ENCODE assay signal across 7 mouse cellular contexts in the genomic region with DNA sequence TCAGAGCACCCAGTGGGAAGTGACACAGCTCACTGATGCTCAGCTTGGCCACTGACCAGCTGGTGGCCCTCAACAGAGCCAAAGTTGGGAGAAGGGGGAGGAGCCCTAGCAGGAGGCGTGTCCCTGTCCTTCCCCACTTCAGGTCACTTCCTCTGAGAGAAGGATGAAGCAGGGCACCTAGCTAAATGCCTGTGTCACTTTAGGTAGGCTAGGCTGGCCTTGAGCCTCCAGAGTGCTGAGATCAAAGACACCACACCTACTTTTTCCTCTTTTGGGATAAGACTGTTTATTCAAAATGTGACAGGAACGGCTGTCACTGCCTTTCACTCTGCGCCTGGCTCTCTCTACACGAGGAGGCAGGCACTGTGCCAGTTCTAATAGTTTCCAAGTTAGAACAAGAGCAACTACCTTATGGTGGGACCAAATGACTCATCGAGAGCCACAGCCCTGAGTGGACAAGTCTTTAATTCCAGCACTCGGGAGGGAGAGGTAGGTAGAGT. TPM values are rescaled to one million over a fixed set of nuclear protein-coding genes. Genes with fewer than 3 reads are reported as not detected.
DNase-seq lines count a peak whose midpoint lies in the region; ATAC-seq and TF ChIP-seq lines count a peak whose summit lies in the region.

No protein-coding gene starts in this region.

- ATAC-seq in intestine, embryonic 15.5 days, result no peak

- TF ChIP-seq EP300 in CH12.LX (IDR thresholded peaks at IDR 0.05; ENCODE audit: low read length), result no peak

- no peak overlapping the region for H3K4me3 ChIP-seq in CH12.LX (replicated peaks in 1 of 3; ENCODE audit: low read depth in 2 of 3, low read length in 2 of 3, poor library complexity in 1 of 3)
- no peak overlapping the region for H3K4me3 ChIP-seq in intestine, embryonic 15.5 days (replicated peaks)

- no peak for TF ChIP-seq CTCF in CH12.LX (conservative IDR thresholded peaks at IDR 0.05 in 1 of 2, IDR thresholded peaks at IDR 0.05 in 1 of 2; ENCODE audit: low read depth in 2 of 2, low read length in 2 of 2)

- peaks cover 6 to 34% of the 10 kb centered on the region in 2 experiments for H3K4me1 ChIP-seq in CH12.LX (ENCODE audit: control insufficient read depth in 1 of 2, insufficient read depth in 2 of 2)
- peaks cover 22% of the 10 kb centered on the region for H3K4me1 ChIP-seq in intestine, embryonic 15.5 days (replicated peaks)

- DNase-seq in CH12.LX (ENCODE audit: extremely low read depth), result no peak
- peak; percentile 25 for DNase-seq in MN1 (ENCODE audit: low spot score)
- peak; percentile 82 to 90 for DNase-seq in lung, adult 18-20 months
- no peak for DNase-seq in right cerebral cortex, postnatal 25 days
- no peak for DNase-seq in adipocyte (ENCODE audit: low spot score)
- no peak for DNase-seq in embryo, embryonic 10 days (ENCODE audit: low spot score)

- H3K9me3 ChIP-seq in CH12.LX (replicated peaks; ENCODE audit: low read length), result no peaks in the 10 kb centered on the region
- no peaks in the 10 kb centered on the region for H3K9me3 ChIP-seq in intestine, embryonic 15.5 days

- H3K27me3 ChIP-seq in CH12.LX (replicated peaks), result no peaks in the 10 kb centered on the region
- no peaks in the 10 kb centered on the region for H3K27me3 ChIP-seq in intestine, embryonic 15.5 days (replicated peaks)

- WGBS in intestine, embryonic 15.5 days, result 54% methylated on average over 6 of the region's 6 CpGs

- no peak for TF ChIP-seq RAD21 in CH12.LX (IDR thresholded peaks at IDR 0.05; ENCODE audit: low read depth, low read length)

- H3K27ac ChIP-seq in CH12.LX (ENCODE audit: insufficient read depth, low read depth), result no peak overlapping the region
- H3K27ac ChIP-seq in intestine, embryonic 15.5 days, result peak overlapping the region; percentile 85

- in situ Hi-C loops in CH12.LX (cut with MboI; ENCODE audit: low pct_ligation_motif_present, low pct_unique_long_range_greater_than_20kb, low sequenced_read_pairs), result no loop called here

- TF ChIP-seq POLR2A in CH12.LX (IDR thresholded peaks at IDR 0.05; ENCODE audit: low read depth, low read length), result peak; percentile 10; the same call in 1 of the 2 replicates

- dilution Hi-C loops in CH12.LX (cut with MboI; ENCODE audit: extremely low pct_ligation_motif_present, extremely low pct_unique_long_range_greater_than_20kb, low sequenced_read_pairs), result no loop called here

- peaks cover 47 to 76% of the 10 kb centered on the region in 2 experiments for H3K36me3 ChIP-seq in CH12.LX (replicated peaks in 1 of 2; ENCODE audit: control insufficient read depth in 1 of 2, insufficient read depth in 1 of 2, low read length in 1 of 2)
- H3K36me3 ChIP-seq in intestine, embryonic 15.5 days, result peaks cover 23% of the 10 kb centered on the region

- no peaks in the 10 kb centered on the region for H3K79me2 ChIP-seq in CH12.LX (replicated peaks; ENCODE audit: control insufficient read depth, extremely low read depth, insufficient read depth, poor library complexity, severe bottlenecking)

- no peak overlapping the region for H3K9ac ChIP-seq in CH12.LX (ENCODE audit: insufficient read depth, low read depth)
- no peak overlapping the region for H3K9ac ChIP-seq in intestine, embryonic 15.5 days

- H3K4me2 ChIP-seq in CH12.LX (ENCODE audit: insufficient read depth, low read depth, poor library complexity, severe bottlenecking), result no peak overlapping the region
- H3K4me2 ChIP-seq in intestine, embryonic 15.5 days (replicated peaks), result 0 out of 2 replicates have a peak overlapping the region, but pooled peaks have one; percentile 17

TF ChIP-seq in CH12.LX, 34 proteins besides CTCF, POLR2A, EP300 and RAD21:
- TF ChIP-seq JUND (conservative IDR thresholded peaks at IDR 0.05; ENCODE audit: low read depth, low read length), result no peak
- TF ChIP-seq MAX (IDR thresholded peaks at IDR 0.05; ENCODE audit: low read length), result no peak
- TF ChIP-seq RCOR1 (conservative IDR thresholded peaks at IDR 0.05; ENCODE audit: low read depth, low read length), result no peak
- TF ChIP-seq TBP (conservative IDR thresholded peaks at IDR 0.05; ENCODE audit: low read depth, low read length), result no peak
- TF ChIP-seq E2F4 (IDR thresholded peaks at IDR 0.05; ENCODE audit: insufficient replicate concordance, low read depth, low read length), result no peak
- TF ChIP-seq CHD1 (IDR thresholded peaks at IDR 0.05; ENCODE audit: low read depth, low read length), result no peak
- TF ChIP-seq SMC3 (IDR thresholded peaks at IDR 0.05; ENCODE audit: low read depth, low read length), result no peak
- no peak for TF ChIP-seq ETS1 (conservative IDR thresholded peaks at IDR 0.05; ENCODE audit: low read depth, low read length)

RNA-seq across cellular contexts. Expression of gene Actn4, which starts 9.7 kb away (rescaled TPM):
- total RNA-seq in CH12.LX (2012; rRNA removed), result 62.9 and 63.4 TPM in 2 replicates
- total RNA-seq in CH12.LX (2014; rRNA removed), result 45.9 and 56.9 TPM in 2 replicates
- 127 and 145 TPM in 2 replicates for polyA plus RNA-seq in CH12.LX (2012; ENCODE audit: insufficient read length, low read depth)
- polyA plus RNA-seq in intestine, embryonic 15.5 days (2015; fragmentation: Nextera tagmentation; extraction: Ambion mirVana), result 340 and 361 TPM in 2 replicates

RNA-seq across cellular contexts. Expression of gene Eif3k, which starts 9.8 kb away (rescaled TPM):
- total RNA-seq in CH12.LX (2012; rRNA removed), result 513 and 551 TPM in 2 replicates
- total RNA-seq in CH12.LX (2014; rRNA removed), result 595 and 658 TPM in 2 replicates
- polyA plus RNA-seq in CH12.LX (2012; ENCODE audit: insufficient read length, low read depth), result 580 and 584 TPM in 2 replicates
- 359 and 375 TPM in 2 replicates for polyA plus RNA-seq in intestine, embryonic 15.5 days (2015; fragmentation: Nextera tagmentation; extraction: Ambion mirVana)

RNA-seq across cellular contexts. Expression of gene Map4k1, which starts 10.0 kb away (rescaled TPM):
- 183 and 195 TPM in 2 replicates for total RNA-seq in CH12.LX (2012; rRNA removed)
- 112 and 114 TPM in 2 replicates for total RNA-seq in CH12.LX (2014; rRNA removed)
- 395 and 401 TPM in 2 replicates for polyA plus RNA-seq in CH12.LX (2012; ENCODE audit: insufficient read length, low read depth)
- polyA plus RNA-seq in intestine, embryonic 15.5 days (2015; fragmentation: Nextera tagmentation; extraction: Ambion mirVana), result 6.3 and 7.7 TPM in 2 replicates

Comparison
In these comparisons a context has a peak if more than half of its experiments do, and no peak if none do; other contexts are left out.
1. DNase-seq: peak in MN1 (single experiment) and lung, adult 18-20 months (2 of 2); none in CH12.LX (single experiment), right cerebral cortex, postnatal 25 days (single experiment), adipocyte (single experiment) and embryo, embryonic 10 days (single experiment).
2. RNA of gene Map4k1, which starts 10.0 kb away (polyA plus RNA-seq): 395 to 401 TPM in CH12.LX; 6.3 to 7.7 TPM in intestine, embryonic 15.5 days; every median in the first group is over 10 times any median in the second.